Mouse (Mus musculus) heart, embryonic 11.5 days (tissue): Measurements from ENCODE around the gene Fam166b. TPM values are rescaled to one million over a fixed set of nuclear protein-coding genes. Genes with fewer than 3 reads are reported as not detected.
A peak's percentile ranks its signal among the peaks of the same experiment; 100 is the strongest.

Source experiments
- ATAC-seq: fragments of 200-750 bp; cut with Nextera tagmentation; replicated peaks from 2 replicates; pipeline ENCODE4 v1.8.0; 2017; ENCODE audit warnings: moderate library complexity; ENCODE audit not compliant: insufficient number of reproducible peaks, low FRiP score, low TSS enrichment
- H3K27ac ChIP-seq: fragments of 300-500 bp; sonication (generic); 2 replicates; pipeline ENCODE4 v1.5.1; 2014; ENCODE audit warnings: mild to moderate bottlenecking, low read depth, low read length
- H3K27me3 ChIP-seq: fragments of 300-500 bp; sonication (generic); 2 replicates; pipeline ENCODE4 v1.6.1; 2014; ENCODE audit warnings: mild to moderate bottlenecking, low read length, mixed read lengths; ENCODE audit not compliant: control insufficient read depth, insufficient read depth
- H3K36me3 ChIP-seq: fragments of 300-500 bp; sonication (generic); 2 replicates; pipeline ENCODE4 v1.6.1; 2014; ENCODE audit warnings: mild to moderate bottlenecking, low read length, moderate library complexity, mixed read lengths; ENCODE audit not compliant: control insufficient read depth, insufficient read depth
- H3K4me1 ChIP-seq: fragments of 300-500 bp; sonication (generic); 2 replicates; pipeline ENCODE4 v1.6.1; 2014; ENCODE audit warnings: low read length; ENCODE audit not compliant: control insufficient read depth, insufficient read depth
- H3K4me2 ChIP-seq: fragments of 300-500 bp; sonication (generic); 2 replicates; pipeline ENCODE4 v1.6.1; 2014; ENCODE audit warnings: mild to moderate bottlenecking, moderate library complexity
- H3K4me3 ChIP-seq: fragments of 300-500 bp; sonication (generic); 2 replicates; pipeline ENCODE4 v1.5.1; 2014; ENCODE audit warnings: low read depth, low read length
- H3K9ac ChIP-seq: fragments of 300-500 bp; sonication (generic); 2 replicates; pipeline ENCODE4 v1.6.1; 2014; ENCODE audit warnings: mild to moderate bottlenecking, low read depth, low read length, moderate library complexity
- H3K9me3 ChIP-seq: fragments of 300-500 bp; sonication (generic); replicated peaks from 2 replicates; pipeline ENCODE4 v1.6.1; 2016; ENCODE audit warnings: low read length; ENCODE audit not compliant: control insufficient read depth
- WGBS: fragments of 180-500 bp; shearing (Covaris S2); extraction: QIAGEN DNeasy Blood & Tissue Kit; methylation state at CpG from one replicate; pipeline ENCODE4 v1.1.7; 2014; ENCODE audit not compliant: insufficient replicate concordance; 5-methylcytosine and 5-hydroxymethylcytosine counted together
- polyA plus RNA-seq: library from polyadenylated mRNA; unstranded; fragments of >200 nt; fragmentation: Nextera tagmentation; extraction: Ambion mirVana; gene quantifications from 2 replicates; pipeline ENCODE4 v1.2.1, GENCODE M21; 2014

The Fam166b gene
- polyA plus RNA-seq, 1 experiment from 2014 or later = 0.23 TPM

DNA sequence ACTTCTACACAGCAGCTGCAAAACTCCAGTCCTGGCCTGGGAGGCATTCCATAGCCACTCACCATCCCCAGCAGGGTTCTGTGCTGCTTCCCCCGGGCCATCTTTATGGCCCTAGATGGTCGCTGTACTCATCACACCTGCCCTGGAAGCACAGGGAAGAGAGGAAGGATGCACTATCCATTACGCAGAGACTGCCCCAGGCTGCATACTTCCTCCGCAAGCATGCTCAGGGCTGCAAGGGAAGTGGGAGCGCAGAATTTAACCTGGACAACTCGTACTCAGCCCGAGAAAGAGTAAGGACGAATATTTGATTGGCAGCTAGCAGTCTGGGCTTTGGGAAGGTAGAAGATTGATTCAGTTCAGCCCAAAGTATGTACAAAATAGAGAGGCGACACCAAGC, 33.1 kb downstream of the Fam166b start:
- H3K4me3 ChIP-seq = no peak overlapping the region
- no peaks in the 10 kb centered on the region for H3K9me3 ChIP-seq
- WGBS = 75% methylated on average over 9 of the region's 9 CpGs
- H3K9ac ChIP-seq = no peak overlapping the region
- H3K4me1 ChIP-seq = peaks cover 42% of the 10 kb centered on the region
- H3K27ac ChIP-seq = no peak overlapping the region
- ATAC-seq = no peak
- H3K27me3 ChIP-seq = no peaks in the 10 kb centered on the region
- no peak overlapping the region for H3K4me2 ChIP-seq
- no peaks in the 10 kb centered on the region for H3K36me3 ChIP-seq

DNA sequence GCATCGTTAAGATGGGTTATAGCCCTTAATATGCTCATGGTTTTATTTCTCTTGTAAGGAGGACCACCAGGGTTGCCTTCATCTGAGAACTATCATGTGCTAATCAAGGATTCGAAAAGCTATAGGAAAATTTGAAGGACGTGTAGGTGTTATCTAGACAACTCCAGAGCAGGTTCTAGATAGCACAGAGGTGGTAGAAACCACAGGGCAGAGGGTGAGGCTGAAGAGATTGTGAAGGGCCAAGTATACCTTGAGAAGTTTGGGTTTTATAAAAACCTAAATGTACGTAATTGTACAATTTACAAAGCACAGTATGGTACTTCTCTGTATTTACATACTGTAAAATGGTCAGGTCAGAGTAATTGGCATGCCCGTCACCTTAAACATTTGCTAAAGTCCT, 33.8 kb downstream of the Fam166b start:
- Histone ChIP-seq H3K4me3 (no peak overlapping the region), H3K27ac (peak overlapping the region; percentile 84), H3K4me1 (peaks cover 38% of the 10 kb centered on the region), H3K36me3 (no peaks in the 10 kb centered on the region), H3K9me3 (no peaks in the 10 kb centered on the region), H3K4me2 (peak overlapping the region; percentile 34), H3K27me3 (no peaks in the 10 kb centered on the region), H3K9ac (peak overlapping the region; percentile 44; the same call in 1 of the 2 replicates)
- WGBS = 65% methylated on average over 5 of the region's 5 CpGs
- no peak for ATAC-seq

DNA sequence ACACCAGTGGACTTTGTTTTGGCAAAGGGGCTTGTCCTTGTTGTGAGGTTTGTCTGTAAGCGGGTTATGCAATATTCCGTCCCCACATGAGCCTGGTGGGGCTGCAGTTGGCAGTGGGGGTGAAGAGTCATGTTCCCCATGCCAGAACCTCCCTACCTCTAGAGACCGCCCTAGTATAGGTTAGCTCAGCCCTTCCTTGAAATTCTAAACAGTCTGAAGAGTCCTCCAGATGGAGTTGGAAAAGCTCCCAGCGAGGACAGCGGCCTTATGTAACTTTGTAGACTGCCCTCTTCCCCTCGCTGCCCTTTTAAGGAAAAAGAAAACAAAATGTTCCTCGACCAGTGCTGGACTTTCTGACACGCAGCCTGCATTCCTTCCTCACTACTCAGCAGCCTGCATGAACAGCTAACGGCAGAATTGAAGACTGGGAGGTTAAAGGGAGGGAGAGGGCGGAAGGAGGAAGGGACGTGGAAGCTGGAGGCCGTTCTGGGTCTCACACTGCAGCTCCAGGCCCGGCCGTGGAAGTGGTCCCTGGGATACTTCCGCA, 34.5 kb downstream of the Fam166b start:
- Histone ChIP-seq H3K9me3 (no peaks in the 10 kb centered on the region), H3K4me2 (peak overlapping the region; percentile 34), H3K9ac (peak overlapping the region; percentile 44), H3K4me3 (no peak overlapping the region), H3K4me1 (peaks cover 36% of the 10 kb centered on the region), H3K27me3 (no peaks in the 10 kb centered on the region), H3K36me3 (no peaks in the 10 kb centered on the region), H3K27ac (peak overlapping the region; percentile 84)
- 27% methylated on average over 15 of the region's 15 CpGs for WGBS
- no peak; the same call in 1 of the 2 replicates for ATAC-seq

GRCm38 (mm10) chr4:43391521-43392050, 37.3 kb downstream of the Fam166b start:
- WGBS = 78% methylated on average over 3 of the region's 3 CpGs
- H3K4me3 ChIP-seq = no peak overlapping the region
- no peak overlapping the region for H3K27ac ChIP-seq
- H3K9ac ChIP-seq = no peak overlapping the region
- no peak for ATAC-seq
- H3K4me2 ChIP-seq = no peak overlapping the region
- no peaks in the 10 kb centered on the region for H3K27me3 ChIP-seq
- H3K4me1 ChIP-seq = peaks cover 23% of the 10 kb centered on the region
- no peaks in the 10 kb centered on the region for H3K9me3 ChIP-seq
- H3K36me3 ChIP-seq = no peaks in the 10 kb centered on the region

DNA sequence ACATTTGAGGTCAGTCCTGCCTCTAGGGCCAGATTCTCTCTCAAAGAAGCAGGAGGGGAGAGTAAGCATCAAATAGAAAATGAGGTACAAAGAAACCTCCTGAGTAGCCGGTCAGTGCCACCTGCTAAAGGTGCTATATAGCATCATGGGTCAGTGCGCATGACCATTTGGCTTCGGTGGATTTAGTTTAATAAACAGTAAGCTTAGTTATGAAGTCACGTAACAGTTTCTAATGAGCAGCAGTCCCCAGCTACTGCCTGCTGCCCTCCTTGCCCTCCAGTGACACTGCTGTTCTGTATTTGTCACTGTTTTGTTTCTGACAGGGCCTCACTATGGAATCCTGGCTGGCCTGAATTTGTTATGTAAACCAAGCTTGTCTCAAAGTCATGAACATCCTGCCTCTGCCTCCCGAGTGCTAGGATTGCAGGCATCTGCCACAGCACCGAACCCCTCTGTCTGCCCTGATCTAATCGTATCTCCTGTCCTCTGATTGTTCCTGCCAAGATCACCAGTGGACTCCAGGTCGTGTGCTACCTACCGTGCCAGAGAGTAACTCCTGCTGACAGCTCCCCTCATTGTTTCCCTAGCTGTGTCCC, 39.0 kb downstream of the Fam166b start:
- no peak overlapping the region for H3K4me2 ChIP-seq
- WGBS = 57% methylated on average over 9 of the region's 9 CpGs
- H3K4me1 ChIP-seq = peaks cover 19% of the 10 kb centered on the region
- no peaks in the 10 kb centered on the region for H3K27me3 ChIP-seq
- H3K9ac ChIP-seq = no peak overlapping the region
- ATAC-seq = no peak
- H3K36me3 ChIP-seq = no peaks in the 10 kb centered on the region
- H3K4me3 ChIP-seq = no peak overlapping the region
- peak overlapping the region; percentile 50 for H3K27ac ChIP-seq
- H3K9me3 ChIP-seq = no peaks in the 10 kb centered on the region

- Histone ChIP-seq H3K27ac (peak overlapping the region; percentile 50), H3K4me1 (peaks cover 13% of the 10 kb centered on the region), H3K36me3 (no peaks in the 10 kb centered on the region), H3K9ac (no peak overlapping the region), H3K4me2 (no peak overlapping the region), H3K9me3 (no peaks in the 10 kb centered on the region), H3K27me3 (no peaks in the 10 kb centered on the region), H3K4me3 (no peak overlapping the region)
- ATAC-seq = no peak
- WGBS = 58% methylated on average over 2 of the region's 2 CpGs
These were observed 39.5 kb downstream of the Fam166b start for GRCm38 (mm10) chr4:43389390-43389789.

- ATAC-seq = no peak
- no peaks in the 10 kb centered on the region for H3K9me3 ChIP-seq
These were observed 42.0 kb downstream of the Fam166b start for GRCm38 (mm10) chr4:43386932-43387331.

GRCm38 (mm10) chr4:43384541-43384940, 44.4 kb downstream of the Fam166b start:
- WGBS = 85% methylated on average over 3 of the region's 3 CpGs
- no peak for ATAC-seq
- Histone ChIP-seq H3K9me3 (no peaks in the 10 kb centered on the region), H3K9ac (no peak overlapping the region), H3K36me3 (no peaks in the 10 kb centered on the region), H3K27me3 (0 out of 2 replicates have a peak, but pooled peaks cover 2% of the 10 kb centered on the region), H3K4me3 (no peak overlapping the region), H3K4me1 (peaks cover 2% of the 10 kb centered on the region), H3K27ac (no peak overlapping the region), H3K4me2 (no peak overlapping the region)

More at GRCm38 (mm10) chr4:43386932-43387331, 42.0 kb downstream of the Fam166b start:
- H3K4me3 ChIP-seq = no peak overlapping the region
- H3K4me1 ChIP-seq = peaks cover 8% of the 10 kb centered on the region
- H3K9ac ChIP-seq = no peak overlapping the region
- no peaks in the 10 kb centered on the region for H3K27me3 ChIP-seq
- no peak overlapping the region for H3K27ac ChIP-seq
- no peak overlapping the region for H3K4me2 ChIP-seq
- no peaks in the 10 kb centered on the region for H3K36me3 ChIP-seq

- Histone ChIP-seq H3K4me3 (no peak overlapping the region), H3K9ac (no peak overlapping the region), H3K4me2 (no peak overlapping the region), H3K27me3 (0 out of 2 replicates have a peak, but pooled peaks cover 2% of the 10 kb centered on the region), H3K27ac (no peak overlapping the region), H3K36me3 (no peaks in the 10 kb centered on the region), H3K9me3 (no peaks in the 10 kb centered on the region), H3K4me1 (no peaks in the 10 kb centered on the region)
- WGBS = 76% methylated on average over 5 of the region's 5 CpGs
- ATAC-seq = no peak
These were observed 44.9 kb downstream of the Fam166b start for GRCm38 (mm10) chr4:43384083-43384460.
